Mouse (Mus musculus) frontal cortex, adult 2 months (tissue): ENCODE measurements around the gene H2-DMa. TPM values are rescaled to one million over a fixed set of nuclear protein-coding genes. Genes with fewer than 3 reads are reported as not detected.

ENCODE experiments used
- DNase-seq, 2 experiments: peaks; one replicate each; pipeline ENCODE4 v3.0.0; 2022; ENCODE audit warnings: low spot score in 1 of 2; ENCODE audit errors: extremely low spot score in 1 of 2
- polyA plus RNA-seq: library from polyadenylated mRNA; depleted of rRNA; stranded (reverse); fragments of >200 nt; gene quantifications from 2 replicates; pipeline ENCODE4 v1.2.3, GENCODE M21; 2012; rRNA removed

The H2-DMa gene
- polyA plus RNA-seq = 26.3 and 26.8 TPM in 2 replicates

GRCm38 (mm10) chr17:34119249-34120179, at the start of gene H2-DMa:
Gene H2-DMa, plus strand, starts transcription at chr17:34119541.
- DNase-seq = peak; percentile 99

GRCm38 (mm10) chr17:34072091-34072490, 47.2 kb upstream of the H2-DMa start:
- no peak for DNase-seq

GRCm38 (mm10) chr17:34075271-34075670, 44.1 kb upstream of the H2-DMa start:
- peak; percentile 23 to 85 for DNase-seq

GRCm38 (mm10) chr17:34077549-34077948, 41.8 kb upstream of the H2-DMa start:
- DNase-seq = peak; percentile 15 to 87

GRCm38 (mm10) chr17:34078148-34078547, 41.2 kb upstream of the H2-DMa start:
- no peak for DNase-seq

- DNase-seq = no peak
Observed at GRCm38 (mm10) chr17:34079002-34079401, 40.3 kb upstream of the H2-DMa start.

GRCm38 (mm10) chr17:34079621-34080020, 39.7 kb upstream of the H2-DMa start:
- DNase-seq = peak; percentile 20 to 70

GRCm38 (mm10) chr17:34083104-34083503, 36.2 kb upstream of the H2-DMa start:
- DNase-seq = no peak

- no peak for DNase-seq
Observed at GRCm38 (mm10) chr17:34087386-34087785, 32.0 kb upstream of the H2-DMa start.

- DNase-seq = no peak
Observed at GRCm38 (mm10) chr17:34088124-34088523, 31.2 kb upstream of the H2-DMa start.

GRCm38 (mm10) chr17:34090923-34091322, 28.4 kb upstream of the H2-DMa start:
- DNase-seq = no peak

GRCm38 (mm10) chr17:34092197-34092875, 27.0 kb upstream of the H2-DMa start, which contains the start of gene H2-Oa:
Gene H2-Oa, plus strand, starts transcription at chr17:34092340.
- no peak for DNase-seq

GRCm38 (mm10) chr17:34093199-34093874, 26.0 kb upstream of the H2-DMa start:
- no peak for DNase-seq

GRCm38 (mm10) chr17:34094283-34095035, 24.9 kb upstream of the H2-DMa start:
- no peak for DNase-seq

- DNase-seq = no peak
Observed at GRCm38 (mm10) chr17:34096497-34097010, 22.8 kb upstream of the H2-DMa start.

GRCm38 (mm10) chr17:34097272-34097671, 22.1 kb upstream of the H2-DMa start:
- no peak for DNase-seq

GRCm38 (mm10) chr17:34098709-34099479, 20.4 kb upstream of the H2-DMa start:
- no peak for DNase-seq

GRCm38 (mm10) chr17:34099531-34099930, 19.8 kb upstream of the H2-DMa start:
- no peak for DNase-seq

GRCm38 (mm10) chr17:34101185-34101584, 18.2 kb upstream of the H2-DMa start:
- no peak for DNase-seq
